Mouse (Mus musculus): ENCODE results near the gene Tmem35b. TPM values are rescaled to one million over a fixed set of nuclear protein-coding genes. Genes with fewer than 3 reads are reported as not detected.

The Tmem35b gene
- polyA plus RNA-seq, 1 experiment from 2014 or later: 13.0 TPM

Other genes with a start within 250 kb of the Tmem35b start
- gene Zmym4, start 155.6 kb upstream of the Tmem35b start, polyA plus RNA-seq (2015; fragmentation: Nextera tagmentation; extraction: Ambion mirVana): 12.9 and 17.2 TPM in 2 replicates
- 50.2 and 71.8 TPM in 2 replicates for gene Sfpq, start 102.4 kb upstream of the Tmem35b start, polyA plus RNA-seq (2015; fragmentation: Nextera tagmentation; extraction: Ambion mirVana)
- 18.5 and 19.8 TPM in 2 replicates for gene Zmym1, start 62.5 kb upstream of the Tmem35b start, polyA plus RNA-seq (2015; fragmentation: Nextera tagmentation; extraction: Ambion mirVana)
- 18.0 and 22.0 TPM in 2 replicates for gene Zmym6, start 46.3 kb upstream of the Tmem35b start, polyA plus RNA-seq (2015; fragmentation: Nextera tagmentation; extraction: Ambion mirVana)
- 0.56 and 0.63 TPM in 2 replicates for gene Dlgap3, start 45.5 kb downstream of the Tmem35b start, polyA plus RNA-seq (2015; fragmentation: Nextera tagmentation; extraction: Ambion mirVana)
- 53.0 and 53.1 TPM in 2 replicates for gene Smim12, start 120.1 kb downstream of the Tmem35b start, polyA plus RNA-seq (2015; fragmentation: Nextera tagmentation; extraction: Ambion mirVana)
- gene Gja4, start 190.3 kb downstream of the Tmem35b start, polyA plus RNA-seq (2015; fragmentation: Nextera tagmentation; extraction: Ambion mirVana): 16.7 and 23.5 TPM in 2 replicates
- 20.8 and 23.1 TPM in 2 replicates for gene Gjb3, start 207.2 kb downstream of the Tmem35b start, polyA plus RNA-seq (2015; fragmentation: Nextera tagmentation; extraction: Ambion mirVana)
- 3.6 and 4.6 TPM in 2 replicates for gene Gjb4, start 230.4 kb downstream of the Tmem35b start, polyA plus RNA-seq (2015; fragmentation: Nextera tagmentation; extraction: Ambion mirVana)
- gene Gjb5, start 234.5 kb downstream of the Tmem35b start, polyA plus RNA-seq (2015; fragmentation: Nextera tagmentation; extraction: Ambion mirVana): 3.8 and 4.2 TPM in 2 replicates

All from limb, embryonic 15.5 days (tissue).